Mouse (Mus musculus): ENCODE measurements around the gene Myom3. TPM values are rescaled to one million over a fixed set of nuclear protein-coding genes. Genes with fewer than 3 reads are reported as not detected.

Myom3 gene
- polyA plus RNA-seq, 1 experiment from 2014 or later: 0.29 TPM

- no peaks in the 10 kb centered on the region for H3K9me3 ChIP-seq (ENCODE audit: control insufficient read depth, low read length)
- ATAC-seq: no peak
- no peak overlapping the region for H3K4me3 ChIP-seq (replicated peaks; ENCODE audit: low read length)
- H3K4me2 ChIP-seq (ENCODE audit: low read length): no peak overlapping the region
- H3K27me3 ChIP-seq (replicated peaks; ENCODE audit: control insufficient read depth, insufficient read depth, low read length): no peaks in the 10 kb centered on the region
- 66% methylated on average over 3 of the region's 3 CpGs for WGBS
- H3K27ac ChIP-seq (ENCODE audit: low read length): no peak overlapping the region
- no peak overlapping the region for H3K9ac ChIP-seq (replicated peaks; ENCODE audit: low read depth, low read length)
- no peaks in the 10 kb centered on the region for H3K4me1 ChIP-seq (replicated peaks; ENCODE audit: control insufficient read depth, insufficient read depth, low read length)
- no peaks in the 10 kb centered on the region for H3K36me3 ChIP-seq (ENCODE audit: control insufficient read depth, insufficient read depth)
Measured at GRCm38 (mm10) chr4:135766976-135767375, 7.5 kb downstream of the Myom3 start.

GRCm38 (mm10) chr4:135768572-135769526 is 9.3 kb downstream of the Myom3 start:
- H3K4me3 ChIP-seq (replicated peaks; ENCODE audit: low read length): no peak overlapping the region
- WGBS: 65% methylated on average over 14 of the region's 14 CpGs
- no peaks in the 10 kb centered on the region for H3K9me3 ChIP-seq (ENCODE audit: control insufficient read depth, low read length)
- no peak overlapping the region for H3K4me2 ChIP-seq (ENCODE audit: low read length)
- H3K27ac ChIP-seq (ENCODE audit: low read length): no peak overlapping the region
- H3K4me1 ChIP-seq (replicated peaks; ENCODE audit: control insufficient read depth, insufficient read depth, low read length): no peaks in the 10 kb centered on the region
- no peaks in the 10 kb centered on the region for H3K36me3 ChIP-seq (ENCODE audit: control insufficient read depth, insufficient read depth)
- ATAC-seq: no peak
- H3K27me3 ChIP-seq (replicated peaks; ENCODE audit: control insufficient read depth, insufficient read depth, low read length): no peaks in the 10 kb centered on the region
- H3K9ac ChIP-seq (replicated peaks; ENCODE audit: low read depth, low read length): no peak overlapping the region

- Histone ChIP-seq H3K4me3 (replicated peaks; ENCODE audit: low read length) (no peak overlapping the region), H3K9me3 (ENCODE audit: control insufficient read depth, low read length) (no peaks in the 10 kb centered on the region), H3K27me3 (replicated peaks; ENCODE audit: control insufficient read depth, insufficient read depth, low read length) (no peaks in the 10 kb centered on the region), H3K9ac (replicated peaks; ENCODE audit: low read depth, low read length) (no peak overlapping the region), H3K4me2 (ENCODE audit: low read length) (no peak overlapping the region), H3K4me1 (replicated peaks; ENCODE audit: control insufficient read depth, insufficient read depth, low read length) (no peaks in the 10 kb centered on the region), H3K36me3 (ENCODE audit: control insufficient read depth, insufficient read depth) (no peaks in the 10 kb centered on the region), H3K27ac (ENCODE audit: low read length) (no peak overlapping the region)
- ATAC-seq: no peak
- WGBS: 84% methylated on average over 18 of the region's 18 CpGs
Measured at GRCm38 (mm10) chr4:135770611-135771305, 11.2 kb downstream of the Myom3 start.

DNA sequence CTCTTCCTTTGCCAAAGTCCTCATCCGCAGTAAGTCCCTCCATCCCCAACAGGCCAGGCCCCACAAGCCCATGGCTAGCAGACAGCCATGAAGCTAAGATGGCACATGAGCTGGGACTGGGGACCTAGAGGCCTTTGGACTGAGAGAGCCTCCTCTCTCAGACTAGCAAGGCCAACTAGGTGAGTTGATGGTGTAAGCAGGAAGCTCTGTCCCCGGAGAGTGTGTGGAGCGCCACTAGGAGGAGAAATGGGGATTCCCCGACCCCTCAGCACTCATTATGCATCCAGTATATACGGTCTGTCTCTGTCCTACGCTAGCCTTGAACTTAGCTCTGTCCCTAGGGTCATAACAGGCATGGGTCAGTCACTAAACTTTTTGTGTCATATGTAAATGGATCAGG is 12.1 kb downstream of the Myom3 start:
- H3K4me3 ChIP-seq (replicated peaks; ENCODE audit: low read length): no peak overlapping the region
- no peak for ATAC-seq
- no peak overlapping the region for H3K9ac ChIP-seq (replicated peaks; ENCODE audit: low read depth, low read length)
- no peak overlapping the region for H3K4me2 ChIP-seq (ENCODE audit: low read length)
- H3K36me3 ChIP-seq (ENCODE audit: control insufficient read depth, insufficient read depth): no peaks in the 10 kb centered on the region
- no peak overlapping the region for H3K27ac ChIP-seq (ENCODE audit: low read length)
- WGBS: 88% methylated on average over 6 of the region's 6 CpGs
- H3K4me1 ChIP-seq (replicated peaks; ENCODE audit: control insufficient read depth, insufficient read depth, low read length): no peaks in the 10 kb centered on the region
- no peaks in the 10 kb centered on the region for H3K9me3 ChIP-seq (ENCODE audit: control insufficient read depth, low read length)
- H3K27me3 ChIP-seq (replicated peaks; ENCODE audit: control insufficient read depth, insufficient read depth, low read length): no peaks in the 10 kb centered on the region

GRCm38 (mm10) chr4:135772671-135773070 is 13.2 kb downstream of the Myom3 start:
- Histone ChIP-seq H3K4me1 (replicated peaks; ENCODE audit: control insufficient read depth, insufficient read depth, low read length) (no peaks in the 10 kb centered on the region), H3K27ac (ENCODE audit: low read length) (no peak overlapping the region), H3K9me3 (ENCODE audit: control insufficient read depth, low read length) (no peaks in the 10 kb centered on the region), H3K36me3 (ENCODE audit: control insufficient read depth, insufficient read depth) (no peaks in the 10 kb centered on the region), H3K27me3 (replicated peaks; ENCODE audit: control insufficient read depth, insufficient read depth, low read length) (no peaks in the 10 kb centered on the region), H3K4me2 (ENCODE audit: low read length) (no peak overlapping the region), H3K4me3 (replicated peaks; ENCODE audit: low read length) (no peak overlapping the region), H3K9ac (replicated peaks; ENCODE audit: low read depth, low read length) (no peak overlapping the region)
- WGBS: 80% methylated on average over 4 of the region's 4 CpGs
- ATAC-seq: no peak

- ATAC-seq: no peak
- Histone ChIP-seq H3K36me3 (ENCODE audit: control insufficient read depth, insufficient read depth) (no peaks in the 10 kb centered on the region), H3K4me1 (replicated peaks; ENCODE audit: control insufficient read depth, insufficient read depth, low read length) (no peaks in the 10 kb centered on the region), H3K4me2 (ENCODE audit: low read length) (no peak overlapping the region), H3K27me3 (replicated peaks; ENCODE audit: control insufficient read depth, insufficient read depth, low read length) (no peaks in the 10 kb centered on the region), H3K4me3 (replicated peaks; ENCODE audit: low read length) (no peak overlapping the region), H3K9ac (replicated peaks; ENCODE audit: low read depth, low read length) (no peak overlapping the region), H3K9me3 (ENCODE audit: control insufficient read depth, low read length) (no peaks in the 10 kb centered on the region), H3K27ac (ENCODE audit: low read length) (no peak overlapping the region)
- 65% methylated on average over 8 of the region's 8 CpGs for WGBS
Measured at GRCm38 (mm10) chr4:135774496-135774895, 15.0 kb downstream of the Myom3 start.

- Histone ChIP-seq H3K9ac (replicated peaks; ENCODE audit: low read depth, low read length) (no peak overlapping the region), H3K4me1 (replicated peaks; ENCODE audit: control insufficient read depth, insufficient read depth, low read length) (no peaks in the 10 kb centered on the region), H3K27ac (ENCODE audit: low read length) (no peak overlapping the region), H3K4me3 (replicated peaks; ENCODE audit: low read length) (no peak overlapping the region), H3K9me3 (ENCODE audit: control insufficient read depth, low read length) (no peaks in the 10 kb centered on the region), H3K36me3 (ENCODE audit: control insufficient read depth, insufficient read depth) (no peaks in the 10 kb centered on the region), H3K4me2 (ENCODE audit: low read length) (no peak overlapping the region), H3K27me3 (replicated peaks; ENCODE audit: control insufficient read depth, insufficient read depth, low read length) (no peaks in the 10 kb centered on the region)
- 85% methylated on average over 4 of the region's 4 CpGs for WGBS
- no peak for ATAC-seq
Measured at GRCm38 (mm10) chr4:135776850-135777249, 17.3 kb downstream of the Myom3 start.

GRCm38 (mm10) chr4:135779661-135780060 is 20.1 kb downstream of the Myom3 start:
- H3K9ac ChIP-seq (replicated peaks; ENCODE audit: low read depth, low read length): no peak overlapping the region
- no peaks in the 10 kb centered on the region for H3K9me3 ChIP-seq (ENCODE audit: control insufficient read depth, low read length)
- no peak overlapping the region for H3K4me3 ChIP-seq (replicated peaks; ENCODE audit: low read length)
- H3K27me3 ChIP-seq (replicated peaks; ENCODE audit: control insufficient read depth, insufficient read depth, low read length): no peaks in the 10 kb centered on the region
- no peak for ATAC-seq
- no peak overlapping the region for H3K4me2 ChIP-seq (ENCODE audit: low read length)
- H3K27ac ChIP-seq (ENCODE audit: low read length): no peak overlapping the region
- 76% methylated on average over 9 of the region's 9 CpGs for WGBS
- no peaks in the 10 kb centered on the region for H3K4me1 ChIP-seq (replicated peaks; ENCODE audit: control insufficient read depth, insufficient read depth, low read length)
- H3K36me3 ChIP-seq (ENCODE audit: control insufficient read depth, insufficient read depth): no peaks in the 10 kb centered on the region

- ATAC-seq: no peak
- no peak overlapping the region for H3K27ac ChIP-seq (ENCODE audit: low read length)
Measured at GRCm38 (mm10) chr4:135780255-135780654, 20.7 kb downstream of the Myom3 start.

More at GRCm38 (mm10) chr4:135780255-135780654, 20.7 kb downstream of the Myom3 start:
- no peaks in the 10 kb centered on the region for H3K27me3 ChIP-seq (replicated peaks; ENCODE audit: control insufficient read depth, insufficient read depth, low read length)
- no peaks in the 10 kb centered on the region for H3K9me3 ChIP-seq (ENCODE audit: control insufficient read depth, low read length)
- H3K4me2 ChIP-seq (ENCODE audit: low read length): no peak overlapping the region
- no peaks in the 10 kb centered on the region for H3K36me3 ChIP-seq (ENCODE audit: control insufficient read depth, insufficient read depth)
- 73% methylated on average over 3 of the region's 3 CpGs for WGBS
- H3K4me1 ChIP-seq (replicated peaks; ENCODE audit: control insufficient read depth, insufficient read depth, low read length): no peaks in the 10 kb centered on the region
- no peak overlapping the region for H3K9ac ChIP-seq (replicated peaks; ENCODE audit: low read depth, low read length)
- no peak overlapping the region for H3K4me3 ChIP-seq (replicated peaks; ENCODE audit: low read length)
